Mouse (Mus musculus) heart, adult 18-20 months (tissue): Measurements from ENCODE around the gene Slco2a1. TPM values are rescaled to one million over a fixed set of nuclear protein-coding genes. Genes with fewer than 3 reads are reported as not detected.

Source experiments
- DNase-seq, 2 experiments: peaks; one replicate each; pipeline ENCODE4 v3.0.0; 2021 to 2022; ENCODE audit warnings: mixed read lengths in 1 of 2
- long read RNA-seq, 2 experiments: library from polyadenylated mRNA; stranded (forward); transcript quantifications; one replicate each; pipeline ENCODE4 v2.0.0; 2021
- total RNA-seq, 2 experiments: library from RNA; stranded (reverse); gene quantifications; 2 replicates each; pipeline ENCODE4 v1.2.3; 2021

The Slco2a1 gene
- total RNA-seq = 1 to 10 TPM; 1.8 to 3.8 TPM
- long read RNA-seq, experiment 1, full-length matches to known transcripts = 1 of 5 reads
- long read RNA-seq, experiment 1, partial matches to known transcripts = 1 of 5 reads
- long read RNA-seq, experiment 1, other reads (novel, unspliced or antisense) = 3 of 5 reads
- long read RNA-seq, experiment 2, full-length matches to known transcripts = 1 of 3 reads
- long read RNA-seq, experiment 2, partial matches to known transcripts = 0 of 3 reads
- long read RNA-seq, experiment 2, other reads (novel, unspliced or antisense) = 2 of 3 reads

- no peak for DNase-seq
These were observed at the start of gene Slco2a1 for GRCm38 (mm10) chr9:102988462-102988861. Gene Slco2a1 (plus strand): TSS chr9:102988712.

DNA sequence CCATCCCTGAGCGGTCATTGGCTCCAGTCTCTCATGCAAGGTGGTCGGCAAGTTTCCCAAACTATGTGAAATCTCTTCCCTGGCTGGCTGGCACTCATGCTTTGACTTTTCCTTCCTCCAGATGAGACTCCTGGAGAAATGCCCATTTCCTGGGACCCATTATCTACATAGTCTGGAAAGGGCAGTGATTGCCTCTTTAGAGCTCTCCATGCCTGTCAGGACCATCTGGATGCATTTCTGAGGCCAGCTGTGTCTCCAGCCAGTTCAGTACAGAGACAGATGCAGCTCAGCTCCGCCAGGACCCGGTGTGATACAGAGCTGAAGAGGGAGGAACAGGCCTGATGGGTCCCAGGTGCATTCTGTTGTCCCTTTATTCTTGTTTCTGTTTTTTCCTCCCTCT lies 46.3 kb upstream of the Slco2a1 start:
- DNase-seq = no peak

- no peak for DNase-seq
These were observed 43.6 kb upstream of the Slco2a1 start for GRCm38 (mm10) chr9:102944891-102945290.

DNA sequence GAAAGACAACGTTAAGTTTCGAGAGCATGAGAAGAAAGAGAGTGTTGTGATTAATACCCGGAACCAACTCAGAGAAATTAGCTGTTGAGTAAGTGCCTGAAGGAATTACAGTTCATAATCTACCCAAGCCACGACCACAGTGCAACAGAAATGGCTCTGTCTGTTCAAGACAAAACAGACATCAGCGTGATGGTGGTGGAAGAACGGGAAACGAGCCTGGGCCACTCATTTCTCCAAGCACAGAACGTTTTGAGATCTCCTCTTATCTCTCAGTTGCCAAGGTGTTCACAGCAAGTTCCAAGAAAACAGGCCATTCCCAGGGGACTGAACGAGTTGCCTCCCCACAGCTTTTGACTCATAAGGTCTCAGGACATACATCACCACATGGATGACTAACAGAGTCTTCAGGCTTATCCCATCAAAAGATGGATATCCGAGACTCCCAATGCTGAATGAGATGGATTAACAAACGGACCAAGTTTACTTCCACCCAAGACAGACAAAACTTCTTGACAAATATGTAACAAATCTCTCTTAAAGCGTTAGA lies 42.0 kb upstream of the Slco2a1 start:
- no peak for DNase-seq

DNA sequence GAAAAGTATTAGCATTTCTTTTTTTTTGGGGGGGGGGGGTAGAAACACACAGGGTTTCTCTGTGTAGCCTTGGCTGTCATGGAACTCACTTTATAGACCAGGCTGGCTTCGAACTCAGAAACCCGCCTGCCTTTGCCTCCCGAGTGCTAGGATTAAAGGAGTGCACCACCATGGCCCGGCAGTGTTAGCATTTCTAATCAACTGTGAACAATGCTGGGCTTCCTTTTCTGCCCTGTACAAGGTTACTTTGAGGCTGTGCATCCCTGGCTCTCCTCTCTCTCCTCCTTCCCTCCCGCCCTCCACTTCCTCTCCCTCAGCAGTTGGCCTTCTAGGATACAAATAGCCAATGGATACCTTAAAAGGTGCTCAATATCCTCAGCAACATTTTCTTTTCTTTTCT lies 39.8 kb upstream of the Slco2a1 start:
- no peak for DNase-seq

- no peak for DNase-seq
These were observed 37.2 kb upstream of the Slco2a1 start for GRCm38 (mm10) chr9:102951091-102951994.

DNA sequence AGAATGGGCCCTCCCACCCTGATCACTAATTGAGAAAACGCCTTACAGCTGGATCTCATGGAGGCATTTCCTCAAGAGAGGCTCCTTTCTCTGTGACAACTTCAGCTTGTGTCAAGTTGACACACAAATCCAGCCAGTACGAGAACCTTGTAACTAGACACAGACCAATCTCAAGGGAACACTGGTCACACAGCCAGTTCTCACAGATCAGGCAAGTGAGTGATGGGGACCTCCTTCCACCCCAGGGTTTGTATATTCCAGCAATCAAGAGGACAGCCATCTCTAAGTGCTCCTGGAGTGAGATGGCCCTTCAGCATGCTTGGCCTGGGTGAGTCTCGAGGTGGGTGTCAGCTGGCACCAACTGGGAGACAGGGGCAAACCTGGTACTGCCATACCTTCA lies 32.6 kb upstream of the Slco2a1 start:
- no peak for DNase-seq

GRCm38 (mm10) chr9:102958703-102959102 lies 29.8 kb upstream of the Slco2a1 start:
- DNase-seq = no peak

- no peak for DNase-seq
These were observed 27.0 kb upstream of the Slco2a1 start for GRCm38 (mm10) chr9:102961356-102962092.

DNA sequence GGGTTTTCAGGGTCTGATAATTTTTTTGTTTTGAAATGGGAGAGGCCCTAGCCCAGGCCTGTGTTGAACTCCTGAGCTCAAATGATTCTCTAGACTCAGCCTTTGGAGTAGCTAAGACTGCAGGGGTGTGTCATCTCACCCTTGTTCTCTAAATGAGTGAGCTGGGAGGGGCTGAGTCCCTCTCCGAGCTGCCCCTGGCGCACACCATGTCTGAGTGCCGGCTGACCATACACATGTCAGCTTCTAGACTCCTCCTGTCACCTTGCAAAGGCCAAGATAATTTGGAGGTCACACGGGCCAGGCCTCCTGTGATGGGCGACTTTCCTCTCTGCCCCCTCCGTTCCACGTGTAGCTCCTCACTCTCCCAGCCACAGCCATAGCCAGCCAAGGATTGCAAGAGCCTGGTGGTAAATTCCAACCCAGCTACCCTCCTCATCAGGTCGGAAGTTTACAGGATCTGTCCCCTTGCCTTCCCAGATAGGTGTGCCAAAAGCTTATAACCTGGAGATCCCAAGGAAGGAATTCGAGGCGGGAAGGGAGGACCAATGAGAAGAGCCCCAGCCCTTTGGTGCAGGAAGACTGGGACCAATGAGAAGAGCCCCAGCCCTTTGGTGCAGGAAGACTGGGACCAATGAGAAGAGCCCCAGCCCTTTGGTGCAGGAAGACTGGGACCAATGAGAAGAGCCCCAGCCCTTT lies 26.3 kb upstream of the Slco2a1 start:
- DNase-seq = no peak

- no peak for DNase-seq
These were observed 25.2 kb upstream of the Slco2a1 start for GRCm38 (mm10) chr9:102963321-102963720.

- DNase-seq = no peak
These were observed 23.9 kb upstream of the Slco2a1 start for GRCm38 (mm10) chr9:102964644-102965043.

- peak; percentile 24 to 58 for DNase-seq
These were observed 16.0 kb upstream of the Slco2a1 start for GRCm38 (mm10) chr9:102972393-102973050.

GRCm38 (mm10) chr9:102975887-102976286 lies 12.6 kb upstream of the Slco2a1 start:
- no peak for DNase-seq

DNA sequence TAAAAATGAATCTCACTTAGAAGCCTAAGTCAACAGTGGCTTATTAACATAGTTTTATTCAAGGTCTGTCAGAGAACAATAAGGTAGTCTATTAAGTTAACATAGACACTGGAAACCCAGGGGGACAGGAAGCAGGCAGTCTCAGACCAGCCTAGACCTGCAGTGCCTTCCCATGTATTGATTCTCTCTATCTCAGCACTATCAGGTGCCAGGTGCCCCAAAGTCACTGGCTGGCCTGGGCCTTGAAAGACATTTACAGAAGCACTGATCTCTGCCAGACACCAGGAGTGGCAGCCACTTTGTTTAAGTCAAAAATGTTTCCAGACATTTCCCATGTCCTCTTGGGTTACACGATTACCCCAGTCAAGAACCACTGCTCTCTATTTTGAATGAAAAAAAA lies 11.4 kb upstream of the Slco2a1 start:
- no peak for DNase-seq

DNA sequence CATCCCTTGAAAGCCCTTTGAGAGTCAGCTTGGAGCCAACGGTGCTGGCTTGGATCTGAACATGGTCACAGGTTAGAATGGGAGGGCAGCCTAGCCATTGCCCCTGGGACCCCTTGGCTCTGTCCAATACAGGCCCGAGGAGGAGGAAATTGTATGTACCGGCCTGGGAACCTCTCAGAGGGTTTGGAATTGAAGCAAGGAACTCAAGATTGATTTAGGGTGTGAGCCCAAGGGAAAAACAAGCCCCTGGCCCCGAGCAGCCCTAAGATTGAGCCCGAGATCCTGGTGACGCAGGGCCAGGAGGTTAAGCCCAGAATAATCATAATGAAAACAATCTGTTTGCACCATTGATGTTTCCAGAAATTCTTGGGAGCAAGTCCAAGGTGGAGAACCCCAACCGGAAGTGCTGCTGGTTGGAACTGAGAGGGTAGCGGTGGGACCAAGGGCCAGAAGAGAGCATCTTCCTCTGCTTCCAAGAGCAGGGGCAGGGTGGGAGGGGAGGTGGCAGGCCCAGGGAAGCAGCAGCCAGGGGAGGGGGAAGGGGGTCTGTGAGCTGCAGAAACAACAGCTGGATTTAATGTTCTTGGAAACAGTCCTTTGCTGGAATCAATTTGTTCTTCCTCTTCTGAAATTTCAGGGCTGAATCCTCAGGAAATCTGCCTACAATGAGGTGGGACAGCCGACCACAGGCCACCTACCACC lies 10.6 kb upstream of the Slco2a1 start:
- peak; percentile 78 to 83 for DNase-seq

DNA sequence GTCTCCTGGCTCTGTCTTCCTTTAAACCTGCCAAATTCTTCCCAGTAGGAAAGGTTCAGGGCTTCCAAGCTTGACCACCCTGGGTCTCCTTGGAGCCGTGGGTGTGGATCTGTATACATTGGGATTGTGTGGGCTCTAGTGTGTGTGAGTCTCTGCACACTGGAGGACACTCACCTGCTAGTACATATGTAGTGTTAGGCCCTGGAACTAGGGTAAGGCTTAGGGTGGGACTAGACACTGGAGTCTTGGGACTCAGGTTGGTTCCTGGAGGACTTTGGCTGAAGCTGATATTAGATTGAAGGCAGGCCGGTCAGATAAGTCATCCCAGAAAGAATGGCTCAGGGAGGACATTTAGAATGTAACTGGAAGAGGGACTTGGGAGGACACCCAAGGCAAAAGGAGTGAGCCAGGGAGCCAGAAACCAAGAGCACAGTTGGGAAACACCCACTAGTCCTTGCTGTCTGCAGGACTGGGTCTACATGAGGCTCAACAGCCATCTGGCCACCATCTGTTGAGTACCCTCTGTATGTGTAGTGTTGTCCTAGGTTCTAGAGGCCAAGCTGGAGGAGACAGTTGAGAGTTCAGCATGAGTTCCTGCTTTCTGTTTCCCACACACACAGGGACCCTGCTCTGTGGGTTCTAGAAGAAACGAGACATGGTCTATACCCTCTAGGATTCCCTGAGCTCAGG lies 9.4 kb upstream of the Slco2a1 start:
- peak in 1 of 2 experiments; percentile 35 for DNase-seq

DNA sequence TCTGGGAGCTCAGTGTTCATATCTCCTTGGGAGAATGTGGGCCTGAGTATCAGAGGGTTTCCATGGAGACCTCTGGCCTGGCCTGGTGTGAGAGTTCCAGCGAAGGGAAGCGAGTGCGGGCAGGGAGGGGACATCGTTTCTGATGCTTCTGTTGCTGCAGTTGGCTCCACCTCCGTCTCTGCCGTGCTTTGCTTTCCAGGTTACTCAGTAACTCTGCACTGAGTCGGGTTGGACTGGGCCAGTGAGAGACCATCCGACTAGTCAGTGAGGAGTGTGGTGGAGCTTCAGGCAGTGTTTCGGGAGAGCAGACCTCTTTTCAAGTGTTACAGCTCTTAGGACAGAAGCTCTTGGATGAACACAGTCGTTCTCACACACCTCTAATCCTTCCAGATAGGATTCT lies 8.6 kb upstream of the Slco2a1 start:
- DNase-seq = no peak

DNA sequence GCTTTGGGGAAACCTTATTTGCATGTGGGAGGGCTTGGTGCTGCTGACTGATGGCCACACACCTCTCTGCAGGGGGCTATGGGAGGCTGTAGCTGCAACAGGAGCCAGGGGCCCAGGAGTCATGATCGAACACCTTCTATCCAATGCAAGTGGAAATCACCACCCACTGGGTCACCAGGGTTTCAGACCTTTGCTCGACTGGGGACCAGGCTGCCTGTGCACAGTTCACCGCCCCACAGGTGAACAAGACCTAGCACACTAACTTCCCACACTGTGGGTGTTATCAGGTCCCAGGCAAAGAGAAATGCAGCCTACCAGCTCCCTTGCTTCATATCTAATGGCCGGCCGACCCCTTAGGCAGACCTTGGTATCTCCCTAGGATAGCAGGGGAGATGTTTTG lies 8.1 kb upstream of the Slco2a1 start:
- DNase-seq = no peak

- DNase-seq = peak in 1 of 2 experiments; percentile 12
These were observed 6.7 kb upstream of the Slco2a1 start for GRCm38 (mm10) chr9:102981791-102982190.
